Mouse (Mus musculus): ENCODE measurements around the gene Ccdc141. TPM values are rescaled to one million over a fixed set of nuclear protein-coding genes. Genes with fewer than 3 reads are reported as not detected.
A peak's percentile ranks its signal among the peaks of the same experiment; 100 is the strongest.

Gene Ccdc141
- polyA plus RNA-seq, 1 experiment = 43.2 TPM

- no peak overlapping the region for H3K4me2 ChIP-seq (ENCODE audit: low read depth)
- no peaks in the 10 kb centered on the region for H3K27me3 ChIP-seq (ENCODE audit: control insufficient read depth, insufficient read depth, insufficient read length)
- TF ChIP-seq POLR2AphosphoS2 (IDR thresholded peaks at IDR 0.05; ENCODE audit: insufficient read length, low read depth) (no peak), MAX (IDR thresholded peaks at IDR 0.05; ENCODE audit: low read depth) (no peak)
- peaks cover 9% of the 10 kb centered on the region for H3K36me3 ChIP-seq (ENCODE audit: control insufficient read depth, insufficient read depth)
- H3ac ChIP-seq (ENCODE audit: control insufficient read depth, insufficient read length) = no peak overlapping the region
- H3K79me2 ChIP-seq (ENCODE audit: control insufficient read depth, insufficient read depth) = no peaks in the 10 kb centered on the region
- H3K4me3 ChIP-seq = no peak overlapping the region
These were observed 78.7 kb downstream of the Ccdc141 start for GRCm38 (mm10) chr2:77091749-77092148.

DNA sequence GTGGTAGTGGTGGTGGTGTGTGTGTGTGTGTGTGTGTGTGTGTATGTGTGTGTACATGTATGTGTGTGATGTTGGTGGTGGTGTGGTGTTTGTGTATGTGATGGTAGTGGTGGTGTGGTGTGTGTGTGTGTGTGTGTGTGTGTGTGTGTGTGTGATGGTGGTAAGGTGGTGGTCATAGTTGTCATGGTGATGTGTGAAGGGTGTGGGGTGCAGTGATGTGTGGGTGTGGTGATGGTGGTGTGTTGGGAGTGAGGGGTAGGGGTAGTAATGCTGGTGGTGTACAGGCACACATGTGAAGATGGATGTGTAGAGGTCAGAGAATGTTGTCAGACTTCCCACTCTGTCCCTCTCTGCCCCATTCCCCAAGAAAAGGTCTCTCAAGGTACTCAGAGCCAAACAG is 85.1 kb downstream of the Ccdc141 start:
- peak in 1 of 3 experiments; percentile 11 for TF ChIP-seq MYOD1 (IDR thresholded peaks at IDR 0.05; ENCODE audit: control insufficient read depth in 1 of 3, insufficient read length in 2 of 3, low read depth in 2 of 3)
- TF ChIP-seq MAX (IDR thresholded peaks at IDR 0.05; ENCODE audit: low read depth) = no peak
- no peak for TF ChIP-seq SRF (IDR thresholded peaks at IDR 0.05; ENCODE audit: control insufficient read depth, insufficient read length, low read depth)
- TF ChIP-seq TCF3 (IDR thresholded peaks at IDR 0.05; ENCODE audit: insufficient read length, low read depth) = no peak
- TF ChIP-seq POLR2AphosphoS2 (IDR thresholded peaks at IDR 0.05; ENCODE audit: insufficient read length, low read depth) = peak; percentile 30
- H3ac ChIP-seq (ENCODE audit: control insufficient read depth, insufficient read length) = no peak overlapping the region
- H3K36me3 ChIP-seq (ENCODE audit: control insufficient read depth, insufficient read depth) = peaks cover 15% of the 10 kb centered on the region
- no peak overlapping the region for H3K4me3 ChIP-seq
- no peaks in the 10 kb centered on the region for H3K27me3 ChIP-seq (ENCODE audit: control insufficient read depth, insufficient read depth, insufficient read length)
- no peak overlapping the region for H3K4me2 ChIP-seq (ENCODE audit: low read depth)
- H3K79me2 ChIP-seq (ENCODE audit: control insufficient read depth, insufficient read depth) = no peaks in the 10 kb centered on the region

DNA sequence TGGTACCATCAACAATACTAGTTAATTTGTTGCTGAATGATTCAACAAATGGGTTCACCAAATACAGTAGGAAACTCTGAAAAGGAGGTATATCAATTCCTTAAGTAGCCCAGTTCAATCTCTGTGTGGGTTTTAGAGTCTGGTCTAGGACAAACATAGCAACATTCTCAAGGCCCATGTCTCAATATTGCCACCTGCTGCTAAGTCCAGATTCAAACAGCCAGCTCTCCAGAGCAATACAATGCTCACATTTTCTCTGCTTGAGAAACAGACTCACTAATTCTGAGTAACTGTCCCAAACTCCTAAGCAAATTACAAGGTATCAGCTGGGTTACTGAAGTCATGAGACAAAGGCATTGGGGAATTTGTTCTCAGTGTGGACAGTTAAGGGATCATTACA is 85.8 kb downstream of the Ccdc141 start:
- TF ChIP-seq USF1 (IDR thresholded peaks at IDR 0.05; ENCODE audit: low read depth) = no peak
- TF ChIP-seq POLR2AphosphoS2 (IDR thresholded peaks at IDR 0.05; ENCODE audit: insufficient read length, low read depth) = no peak
- TF ChIP-seq POLR2A (IDR thresholded peaks at IDR 0.05; ENCODE audit: insufficient read length, low read depth) = no peak
- TF ChIP-seq REST (IDR thresholded peaks at IDR 0.05; ENCODE audit: insufficient read depth, insufficient read length) = no peak
- no peak for TF ChIP-seq MYOD1 (IDR thresholded peaks at IDR 0.05; ENCODE audit: control insufficient read depth in 1 of 3, insufficient read length in 2 of 3, low read depth in 2 of 3)
- TF ChIP-seq TCF3 (IDR thresholded peaks at IDR 0.05; ENCODE audit: insufficient read length, low read depth) = no peak
- TF ChIP-seq TCF12 (IDR thresholded peaks at IDR 0.05; ENCODE audit: insufficient read depth, poor library complexity, severe bottlenecking) = no peak
- TF ChIP-seq SRF (IDR thresholded peaks at IDR 0.05; ENCODE audit: control insufficient read depth, insufficient read length, low read depth) = no peak
- TF ChIP-seq MAX (IDR thresholded peaks at IDR 0.05; ENCODE audit: low read depth) = no peak
- no peak for TF ChIP-seq E2F4 (IDR thresholded peaks at IDR 0.05; ENCODE audit: insufficient read depth)
- no peak for TF ChIP-seq MYOG (IDR thresholded peaks at IDR 0.05; ENCODE audit: control insufficient read depth in 1 of 3, insufficient read depth in 1 of 3, insufficient read length in 2 of 3, low read depth in 2 of 3)
- no peak for TF ChIP-seq CEBPB (IDR thresholded peaks at IDR 0.05; ENCODE audit: insufficient read depth, poor library complexity, severe bottlenecking)
- no peak overlapping the region for H3K4me2 ChIP-seq (ENCODE audit: low read depth)
- H3K4me3 ChIP-seq = no peak overlapping the region

DNA sequence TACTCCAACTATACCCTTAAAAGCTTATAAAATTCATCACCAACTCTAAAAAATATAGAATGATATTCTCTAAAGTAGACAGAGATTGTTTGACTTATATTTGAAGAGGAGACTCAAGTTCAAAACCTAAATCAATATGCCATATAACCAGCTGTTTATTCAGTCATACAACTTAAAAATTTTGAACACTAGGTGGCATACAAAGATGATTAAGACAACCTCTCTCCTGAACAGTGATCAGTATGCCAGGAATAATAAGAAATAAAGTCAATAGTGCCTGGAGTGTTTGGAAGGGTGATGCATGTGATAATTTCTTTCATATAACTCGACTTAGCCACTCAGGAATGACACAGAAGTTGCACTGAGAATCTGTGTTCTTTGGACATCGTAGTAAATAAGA is 89.3 kb downstream of the Ccdc141 start:
- H3K36me3 ChIP-seq (ENCODE audit: control insufficient read depth, insufficient read depth) = peaks cover 10% of the 10 kb centered on the region
- H3K4me3 ChIP-seq = no peak overlapping the region
- TF ChIP-seq USF1 (IDR thresholded peaks at IDR 0.05; ENCODE audit: low read depth) (no peak), MYOD1 (IDR thresholded peaks at IDR 0.05; ENCODE audit: control insufficient read depth in 1 of 3, insufficient read length in 2 of 3, low read depth in 2 of 3) (no peak), CEBPB (IDR thresholded peaks at IDR 0.05; ENCODE audit: insufficient read depth, poor library complexity, severe bottlenecking) (no peak), SRF (IDR thresholded peaks at IDR 0.05; ENCODE audit: control insufficient read depth, insufficient read length, low read depth) (no peak), MYOG (IDR thresholded peaks at IDR 0.05; ENCODE audit: control insufficient read depth in 1 of 3, insufficient read depth in 1 of 3, insufficient read length in 2 of 3, low read depth in 2 of 3) (no peak), TCF3 (IDR thresholded peaks at IDR 0.05; ENCODE audit: insufficient read length, low read depth) (no peak), MAX (IDR thresholded peaks at IDR 0.05; ENCODE audit: low read depth) (no peak), POLR2AphosphoS2 (IDR thresholded peaks at IDR 0.05; ENCODE audit: insufficient read length, low read depth) (no peak), TCF12 (IDR thresholded peaks at IDR 0.05; ENCODE audit: insufficient read depth, poor library complexity, severe bottlenecking) (no peak), REST (IDR thresholded peaks at IDR 0.05; ENCODE audit: insufficient read depth, insufficient read length) (no peak), POLR2A (IDR thresholded peaks at IDR 0.05; ENCODE audit: insufficient read length, low read depth) (no peak), E2F4 (IDR thresholded peaks at IDR 0.05; ENCODE audit: insufficient read depth) (no peak)
- no peak overlapping the region for H3ac ChIP-seq (ENCODE audit: control insufficient read depth, insufficient read length)
- H3K27me3 ChIP-seq (ENCODE audit: control insufficient read depth, insufficient read depth, insufficient read length) = no peaks in the 10 kb centered on the region
- no peaks in the 10 kb centered on the region for H3K79me2 ChIP-seq (ENCODE audit: control insufficient read depth, insufficient read depth)
- no peak overlapping the region for H3K4me2 ChIP-seq (ENCODE audit: low read depth)

More for the DNA sequence above, 85.8 kb downstream of the Ccdc141 start:
- H3ac ChIP-seq (ENCODE audit: control insufficient read depth, insufficient read length) = no peak overlapping the region
- H3K27me3 ChIP-seq (ENCODE audit: control insufficient read depth, insufficient read depth, insufficient read length) = no peaks in the 10 kb centered on the region
- peaks cover 15% of the 10 kb centered on the region for H3K36me3 ChIP-seq (ENCODE audit: control insufficient read depth, insufficient read depth)
- H3K79me2 ChIP-seq (ENCODE audit: control insufficient read depth, insufficient read depth) = no peaks in the 10 kb centered on the region

- no peak overlapping the region for H3ac ChIP-seq (ENCODE audit: control insufficient read depth, insufficient read length)
- H3K4me3 ChIP-seq = no peak overlapping the region
- TF ChIP-seq MAX (IDR thresholded peaks at IDR 0.05; ENCODE audit: low read depth) (no peak), TCF12 (IDR thresholded peaks at IDR 0.05; ENCODE audit: insufficient read depth, poor library complexity, severe bottlenecking) (no peak), MYOG (IDR thresholded peaks at IDR 0.05; ENCODE audit: control insufficient read depth in 1 of 3, insufficient read depth in 1 of 3, insufficient read length in 2 of 3, low read depth in 2 of 3) (peak in 2 of 3 experiments; percentile 12 to 30), CEBPB (IDR thresholded peaks at IDR 0.05; ENCODE audit: insufficient read depth, poor library complexity, severe bottlenecking) (no peak), POLR2AphosphoS2 (IDR thresholded peaks at IDR 0.05; ENCODE audit: insufficient read length, low read depth) (peak; percentile 57), POLR2A (IDR thresholded peaks at IDR 0.05; ENCODE audit: insufficient read length, low read depth) (no peak), SRF (IDR thresholded peaks at IDR 0.05; ENCODE audit: control insufficient read depth, insufficient read length, low read depth) (no peak), REST (IDR thresholded peaks at IDR 0.05; ENCODE audit: insufficient read depth, insufficient read length) (no peak), TCF3 (IDR thresholded peaks at IDR 0.05; ENCODE audit: insufficient read length, low read depth) (no peak)
- peaks cover 10% of the 10 kb centered on the region for H3K36me3 ChIP-seq (ENCODE audit: control insufficient read depth, insufficient read depth)
- H3K79me2 ChIP-seq (ENCODE audit: control insufficient read depth, insufficient read depth) = no peaks in the 10 kb centered on the region
- no peak overlapping the region for H3K4me2 ChIP-seq (ENCODE audit: low read depth)
- H3K27me3 ChIP-seq (ENCODE audit: control insufficient read depth, insufficient read depth, insufficient read length) = no peaks in the 10 kb centered on the region
These were observed 89.8 kb downstream of the Ccdc141 start for GRCm38 (mm10) chr2:77080657-77081056.

Data from myocyte (in vitro differentiated cells).